Mouse (Mus musculus): ENCODE results near the gene Ppox.
A peak's percentile ranks its signal among the peaks of the same experiment; 100 is the strongest.
"Not testable (repeated sequence)": the region's sequence is repeated elsewhere in the genome, so short reads cannot be mapped to it uniquely, and the experiment has no call there.

Gene Ppox

DNA sequence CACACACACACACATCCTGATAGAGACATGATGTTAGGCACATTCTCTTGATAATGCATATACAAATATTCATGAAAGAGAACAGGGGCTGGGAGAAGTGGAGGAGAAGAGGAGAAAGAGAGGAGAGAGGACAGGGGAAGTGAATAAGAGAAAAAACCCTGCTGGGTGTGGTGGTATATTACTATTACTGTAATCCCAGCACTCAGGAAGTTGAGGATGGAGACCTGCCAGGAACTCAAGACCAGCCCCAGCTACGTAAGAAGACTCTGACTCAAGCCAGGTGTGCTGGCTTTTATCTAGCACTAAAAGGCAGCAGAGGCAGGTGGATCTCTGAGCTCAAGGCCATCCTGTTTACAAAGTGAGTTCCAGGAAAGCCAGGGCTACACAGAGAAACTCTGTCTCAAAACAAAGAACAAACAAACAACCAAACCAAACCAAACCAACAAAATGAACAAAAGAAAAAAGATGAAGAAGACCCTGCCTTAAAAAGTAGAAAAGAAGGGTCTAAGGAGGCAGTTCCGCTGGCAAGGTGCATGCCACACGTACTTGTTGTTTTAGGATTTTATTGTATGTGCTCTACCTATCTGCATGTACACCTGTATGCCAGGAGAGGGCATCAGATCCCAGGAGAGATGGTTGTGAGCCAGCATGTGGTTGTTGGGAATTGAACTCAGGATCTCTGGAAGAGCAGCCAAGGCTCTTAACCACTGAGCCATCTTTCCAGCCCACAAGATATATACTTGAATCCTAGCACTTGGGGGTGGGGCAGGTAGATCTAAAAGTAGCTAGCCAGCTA, 17.1 kb downstream of the Ppox start:
- DNase-seq = no peak

DNA sequence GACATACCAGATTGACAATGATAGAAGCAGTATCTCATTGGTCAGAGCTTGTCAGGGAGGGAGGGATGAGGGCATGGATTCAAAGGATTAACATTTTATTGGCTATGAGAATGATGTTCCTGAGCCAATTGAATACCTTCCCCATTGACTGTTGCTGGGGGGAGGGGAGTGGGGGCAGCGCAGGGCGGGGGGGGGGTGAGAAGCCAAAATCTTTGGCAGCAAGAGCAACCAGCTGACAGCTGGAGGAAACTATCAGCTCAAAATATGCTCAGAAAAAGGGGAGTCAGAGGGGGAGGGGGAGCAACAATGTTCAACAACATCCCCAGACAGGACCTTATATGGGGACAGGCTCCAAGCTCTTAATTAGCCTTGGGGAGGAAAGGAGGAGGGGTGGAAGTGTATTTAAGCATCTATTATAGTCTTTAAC, 17.8 kb downstream of the Ppox start:
- no peak for DNase-seq

DNA sequence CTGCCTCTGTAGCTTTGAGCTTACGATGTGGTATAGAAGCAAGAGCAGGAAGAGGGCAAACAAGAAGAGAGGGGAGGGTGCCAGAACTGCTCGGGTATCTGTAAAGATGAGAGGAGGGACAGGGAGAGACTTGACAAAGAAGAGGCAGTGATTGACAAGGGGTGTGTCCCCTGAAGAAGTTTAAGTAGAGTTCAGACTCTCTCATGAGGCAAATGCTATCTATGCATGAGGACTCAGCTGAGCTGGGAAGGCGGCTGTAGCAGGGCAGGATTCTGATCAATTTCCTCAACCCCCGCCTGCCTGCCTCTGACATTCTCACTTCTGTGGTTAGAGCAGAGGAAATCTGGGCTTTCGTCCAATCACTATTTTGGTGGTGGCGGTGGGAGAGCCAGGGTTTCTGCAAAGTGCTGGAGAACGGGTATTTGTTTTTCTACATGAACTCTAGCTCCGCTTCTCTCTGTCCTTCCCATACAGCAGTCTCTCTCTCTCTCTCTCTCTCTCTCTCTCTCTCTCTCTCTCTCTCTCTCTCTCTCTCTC, 18.3 kb downstream of the Ppox start:
- DNase-seq = peak in 1 of 2 experiments; percentile 42

GRCm38 (mm10) chr1:171260316-171260715, 20.7 kb downstream of the Ppox start:
- DNase-seq = no peak

GRCm38 (mm10) chr1:171258921-171259320, 22.1 kb downstream of the Ppox start:
- no peak for DNase-seq

- no peak for DNase-seq
Observed at GRCm38 (mm10) chr1:171257781-171258180, 23.2 kb downstream of the Ppox start.

DNA sequence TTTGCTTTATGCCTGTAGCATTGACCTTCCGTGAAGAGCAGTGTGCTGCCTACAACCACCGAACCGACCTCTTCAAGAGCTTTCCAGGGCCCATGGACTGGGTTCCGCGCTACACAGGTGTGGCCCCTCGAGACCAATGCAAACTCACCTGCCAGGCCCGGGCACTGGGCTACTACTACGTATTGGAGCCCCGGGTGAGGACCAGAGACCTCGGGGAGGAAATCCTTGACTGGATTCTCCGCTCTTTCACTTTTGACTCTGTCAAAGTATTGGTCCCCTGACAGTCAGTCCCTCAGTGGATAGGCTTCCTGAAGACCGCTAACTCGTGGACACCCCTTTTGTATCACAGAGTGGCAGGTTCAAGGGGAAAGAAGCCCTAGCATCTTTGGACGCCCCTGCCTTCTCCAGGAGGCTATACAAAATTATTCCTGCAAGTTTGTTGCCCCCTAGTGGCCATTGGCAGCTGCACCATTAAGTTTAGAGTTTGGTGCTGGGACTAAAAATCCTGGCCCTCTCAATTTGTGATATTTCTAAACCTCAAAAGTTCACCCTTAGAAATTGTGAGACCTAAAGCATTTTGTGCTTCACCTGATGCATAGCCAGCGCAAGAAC, 23.9 kb downstream of the Ppox start:
- DNase-seq = peak; percentile 51 to 61

GRCm38 (mm10) chr1:171256095-171256818, 24.7 kb downstream of the Ppox start:
- no peak for DNase-seq

DNA sequence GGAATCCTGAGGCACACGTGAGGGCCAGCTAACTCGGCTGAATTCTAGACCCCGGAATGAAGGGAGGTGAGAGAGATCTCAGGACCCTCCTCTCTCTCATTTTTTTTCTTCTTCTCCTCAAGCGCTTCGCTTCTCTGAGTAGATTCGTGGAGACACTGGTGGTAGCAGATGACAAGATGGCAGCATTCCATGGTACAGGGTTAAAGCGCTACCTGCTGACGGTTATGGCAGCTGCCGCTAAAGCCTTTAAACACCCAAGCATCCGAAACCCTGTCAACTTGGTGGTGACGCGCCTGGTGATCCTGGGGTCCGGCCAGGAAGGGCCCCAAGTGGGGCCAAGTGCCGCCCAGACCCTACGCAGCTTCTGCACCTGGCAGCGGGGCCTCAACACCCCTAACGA, 28.6 kb downstream of the Ppox start:
- DNase-seq = no peak

GRCm38 (mm10) chr1:171251594-171252324, 29.2 kb downstream of the Ppox start:
- no peak for DNase-seq

GRCm38 (mm10) chr1:171250680-171251593, 30.0 kb downstream of the Ppox start, which contains the start of gene Ndufs2:
Gene Ndufs2 (minus strand): TSS chr1:171251388.
- no peak for DNase-seq

DNA sequence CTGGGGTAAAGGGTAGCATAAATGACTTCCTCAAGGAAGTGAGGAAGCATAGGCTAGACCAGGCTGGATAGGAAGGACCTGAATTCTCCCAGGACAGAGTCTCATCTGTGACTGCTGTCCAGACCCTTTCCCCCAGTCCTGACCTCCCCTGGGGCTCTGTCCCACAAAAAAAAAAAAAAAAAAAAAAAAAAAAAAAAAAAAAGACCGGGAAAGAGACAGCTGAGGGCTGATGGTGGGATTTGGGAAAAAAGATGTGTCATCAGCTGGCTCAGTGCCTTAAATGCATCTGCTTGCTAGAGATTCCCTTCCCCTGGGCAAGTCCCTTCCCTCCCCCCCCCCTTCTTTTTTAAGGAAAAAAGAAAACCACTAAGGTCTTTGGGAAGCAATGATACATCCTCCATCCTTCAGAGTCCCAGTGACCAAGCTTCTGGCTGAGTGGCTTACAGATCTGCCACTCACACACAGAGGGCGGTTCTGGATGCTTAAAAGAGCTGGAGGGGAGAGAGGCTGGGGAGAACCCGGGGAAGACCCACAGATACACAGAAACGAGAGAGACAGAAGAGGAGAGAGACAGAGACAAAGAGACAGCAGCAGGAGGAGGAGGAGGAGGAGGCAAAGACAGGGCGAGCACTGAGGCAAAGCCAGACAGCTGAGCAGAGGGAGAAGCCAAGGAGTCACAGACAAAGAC, 30.9 kb downstream of the Ppox start, which contains the start of gene Adamts4:
Adamts4 (plus strand) TSS at position 509 of the 688 bp plus-strand sequence.
- DNase-seq = peak in 1 of 2 experiments; percentile 30

GRCm38 (mm10) chr1:171248386-171249226, 32.4 kb downstream of the Ppox start:
- no peak for DNase-seq

- DNase-seq = no peak
Observed at GRCm38 (mm10) chr1:171247916-171248315, 33.1 kb downstream of the Ppox start.

GRCm38 (mm10) chr1:171247453-171247841, 33.5 kb downstream of the Ppox start:
- no peak for DNase-seq

DNA sequence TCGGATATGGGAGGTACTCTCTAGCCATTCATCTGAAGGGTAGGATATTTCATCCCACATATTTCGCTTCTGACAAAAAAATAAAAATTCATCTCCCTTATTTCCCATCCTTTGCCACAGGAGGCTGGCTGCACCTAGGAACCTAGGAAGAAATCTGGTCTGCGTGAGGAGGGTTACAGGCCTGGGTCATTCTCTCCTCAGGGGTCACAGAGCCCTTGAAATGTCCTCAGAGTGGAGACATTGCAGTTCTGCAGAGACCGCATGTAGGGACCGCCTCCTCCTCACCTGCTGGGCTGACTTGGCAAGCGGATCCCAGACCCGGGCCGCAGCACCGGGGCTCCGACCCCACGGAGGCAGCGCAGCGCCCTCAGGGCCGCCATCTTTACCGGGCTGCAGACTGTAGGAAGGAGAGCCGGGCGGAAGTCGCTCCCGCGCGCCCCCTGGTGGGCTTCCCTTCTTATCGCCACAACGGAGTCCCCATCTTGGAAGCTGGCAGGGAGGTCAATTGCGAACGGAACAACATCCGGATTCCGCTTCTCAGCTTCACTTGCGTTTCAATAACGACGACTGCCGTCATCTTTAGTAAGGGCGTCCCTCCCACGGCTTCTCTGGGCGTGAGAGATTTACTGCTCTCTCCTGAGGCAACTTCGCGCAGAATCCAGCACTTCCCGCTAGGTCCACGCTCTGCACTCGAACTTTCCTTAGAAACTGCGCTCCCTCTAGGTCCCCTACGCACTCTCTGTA, 34.1 kb downstream of the Ppox start:
- DNase-seq = peak; percentile 98 to 99

DNA sequence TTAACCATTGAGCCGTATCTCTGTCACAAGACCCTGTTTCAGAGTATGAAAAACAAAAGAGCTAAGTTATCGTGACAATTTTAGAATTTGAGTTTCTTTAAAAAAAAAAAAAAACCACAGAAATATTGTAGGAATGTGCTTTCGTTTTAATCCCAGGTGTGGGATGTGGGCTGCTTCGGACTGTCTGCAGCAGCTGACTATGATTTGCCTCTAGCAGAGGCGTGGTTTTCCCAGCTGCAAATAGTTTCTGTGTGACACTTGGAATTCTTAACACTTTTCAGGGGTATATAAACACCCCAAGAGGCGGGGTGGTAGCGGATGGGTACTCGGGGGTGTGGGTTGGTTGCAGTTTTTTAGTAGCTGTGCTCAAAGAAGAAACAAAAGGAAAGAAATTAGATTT, 35.6 kb downstream of the Ppox start:
- DNase-seq = no peak

DNA sequence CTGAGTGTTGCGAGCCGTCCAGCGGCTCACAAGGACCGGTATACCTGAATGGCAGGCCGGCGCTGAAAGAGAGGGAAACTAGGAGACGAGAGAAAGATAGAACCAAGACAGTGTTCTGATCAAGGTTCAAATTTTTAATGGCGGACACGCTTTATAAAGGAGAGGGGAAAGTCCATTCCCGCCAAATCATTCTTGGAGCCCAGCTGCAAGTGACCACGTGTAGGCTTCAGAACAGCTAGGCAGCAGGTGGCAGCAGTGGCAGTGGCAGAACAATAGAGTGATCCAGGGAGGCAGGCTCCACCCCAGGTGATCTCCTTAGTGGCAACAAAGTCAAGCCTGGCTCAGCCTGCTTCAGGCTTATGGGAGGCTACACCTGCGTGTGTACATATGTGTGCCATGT, 39.0 kb downstream of the Ppox start:
- not testable (repeated sequence) for DNase-seq

- DNase-seq = no peak
Observed at GRCm38 (mm10) chr1:171240911-171241310, 40.1 kb downstream of the Ppox start.
